In genomic region chr12:13195506-13195905, GRCm38 (mm10) we compare ENCODE assay signal across 13 mouse cellular contexts.
"Had no signal": no experiment of that assay in that cellular context is flagged by ENCODE, and none has a peak within 500 bp of the region (broad histone marks: within the 10 kb centered on the region; RNA-seq: fewer than 3 reads in every experiment).

No protein-coding gene starts in this region.

- ATAC-seq: midbrain, embryonic 13.5 days; midbrain, embryonic 15.5 days had no signal

- H3K9me3 ChIP-seq: midbrain, embryonic 13.5 days; midbrain, embryonic 15.5 days; neural tube, embryonic 12.5 days had no signal

- H3K4me3 ChIP-seq: midbrain, embryonic 13.5 days; midbrain, embryonic 15.5 days; neural tube, embryonic 12.5 days had no signal

- DNase-seq: lung, adult 18-20 months; lung, embryonic 14.5 days; lung, postnatal 10 days; lung, postnatal 4 days; right cerebral cortex, postnatal 14 days; spleen, adult 18-20 months; thymus, adult 2 months; thymus, postnatal 25 days; thymus, postnatal 4 days had no signal

- H3K36me3 ChIP-seq: midbrain, embryonic 13.5 days; midbrain, embryonic 15.5 days; neural tube, embryonic 12.5 days had no signal

- H3K27ac ChIP-seq: midbrain, embryonic 13.5 days; midbrain, embryonic 15.5 days; neural tube, embryonic 12.5 days had no signal

- H3K9ac ChIP-seq: lung, embryonic 14.5 days; midbrain, embryonic 13.5 days; midbrain, embryonic 15.5 days; neural tube, embryonic 12.5 days had no signal

- H3K4me1 ChIP-seq: midbrain, embryonic 13.5 days; midbrain, embryonic 15.5 days; neural tube, embryonic 12.5 days had no signal

- H3K4me2 ChIP-seq: lung, embryonic 14.5 days; midbrain, embryonic 11.5 days; midbrain, embryonic 13.5 days; midbrain, embryonic 15.5 days; neural tube, embryonic 12.5 days had no signal

- H3K27me3 ChIP-seq: midbrain, embryonic 13.5 days; midbrain, embryonic 15.5 days; neural tube, embryonic 12.5 days had no signal
